Mouse (Mus musculus) forebrain, postnatal 0 days (tissue): ENCODE data around the gene Inpp4b. TPM values are rescaled to one million over a fixed set of nuclear protein-coding genes. Genes with fewer than 3 reads are reported as not detected.

Source experiments
- ATAC-seq: fragments of 200-750 bp; cut with Nextera tagmentation; 2 replicates; pipeline ENCODE4 v1.8.0; 2017; ENCODE audit warnings: mild to moderate bottlenecking, moderate library complexity
- DNase-seq: peaks from one replicate; pipeline ENCODE4 v3.0.0-alpha.2; 2015
- H3K27ac ChIP-seq: fragments of 300-500 bp; sonication (generic); 2 replicates; pipeline ENCODE4 v1.5.1; 2014; ENCODE audit warnings: low read depth, mild to moderate bottlenecking, antibody characterized with exemption, low read length, moderate library complexity, mixed read lengths
- H3K27me3 ChIP-seq: fragments of 300-500 bp; sonication (generic); 2 replicates; pipeline ENCODE4 v1.6.1; 2014; ENCODE audit warnings: mild to moderate bottlenecking, low read length, mixed read lengths; ENCODE audit not compliant: insufficient read depth
- H3K36me3 ChIP-seq: fragments of 300-500 bp; sonication (generic); 2 replicates; pipeline ENCODE4 v1.6.1; 2014; ENCODE audit warnings: mild to moderate bottlenecking, moderate library complexity; ENCODE audit not compliant: insufficient read depth
- H3K4me1 ChIP-seq: fragments of 300-500 bp; sonication (generic); 2 replicates; pipeline ENCODE4 v1.6.1; 2014; ENCODE audit warnings: antibody characterized with exemption; ENCODE audit not compliant: insufficient read depth
- H3K4me2 ChIP-seq: fragments of 300-500 bp; sonication (generic); 2 replicates; pipeline ENCODE4 v1.6.1; 2014; ENCODE audit warnings: low read depth, mild to moderate bottlenecking, moderate library complexity
- H3K4me3 ChIP-seq: fragments of 300-500 bp; sonication (generic); 2 replicates; pipeline ENCODE4 v1.5.1; 2014; ENCODE audit warnings: low read depth, low read length, mixed read lengths
- H3K9ac ChIP-seq: fragments of 300-500 bp; sonication (generic); 2 replicates; pipeline ENCODE4 v1.6.1; 2014; ENCODE audit warnings: mild to moderate bottlenecking
- H3K9me3 ChIP-seq: fragments of 300-500 bp; sonication (generic); 2 replicates; pipeline ENCODE4 v1.6.1; 2016; ENCODE audit warnings: low read length
- CTCF ChIP-seq: sonication (generic); IDR thresholded peaks from 2 replicates; pipeline ENCODE4 v1.5.1; 2016; ENCODE audit warnings: antibody characterized with exemption, control low read depth, low read depth
- WGBS: fragments of 180-500 bp; shearing (Covaris S2); extraction: QIAGEN DNeasy Blood & Tissue Kit; methylation state at CpG from one replicate; pipeline ENCODE4 v1.1.7; 2014; 5-methylcytosine and 5-hydroxymethylcytosine counted together
- polyA plus RNA-seq: library from polyadenylated mRNA; unstranded; fragments of >200 nt; fragmentation: Nextera tagmentation; extraction: Ambion mirVana; gene quantifications from 2 replicates; pipeline ENCODE4 v1.2.1, GENCODE M21; 2015
- total RNA-seq: library from RNA; depleted of rRNA; stranded (reverse); fragments of >200 nt; gene quantifications from 2 replicates; pipeline ENCODE4 v1.2.3, GENCODE M21; 2014

Inpp4b gene
- total and polyA plus RNA-seq, 2 experiments from 2014 or later, result 6.7 to 10.6 TPM

DNA sequence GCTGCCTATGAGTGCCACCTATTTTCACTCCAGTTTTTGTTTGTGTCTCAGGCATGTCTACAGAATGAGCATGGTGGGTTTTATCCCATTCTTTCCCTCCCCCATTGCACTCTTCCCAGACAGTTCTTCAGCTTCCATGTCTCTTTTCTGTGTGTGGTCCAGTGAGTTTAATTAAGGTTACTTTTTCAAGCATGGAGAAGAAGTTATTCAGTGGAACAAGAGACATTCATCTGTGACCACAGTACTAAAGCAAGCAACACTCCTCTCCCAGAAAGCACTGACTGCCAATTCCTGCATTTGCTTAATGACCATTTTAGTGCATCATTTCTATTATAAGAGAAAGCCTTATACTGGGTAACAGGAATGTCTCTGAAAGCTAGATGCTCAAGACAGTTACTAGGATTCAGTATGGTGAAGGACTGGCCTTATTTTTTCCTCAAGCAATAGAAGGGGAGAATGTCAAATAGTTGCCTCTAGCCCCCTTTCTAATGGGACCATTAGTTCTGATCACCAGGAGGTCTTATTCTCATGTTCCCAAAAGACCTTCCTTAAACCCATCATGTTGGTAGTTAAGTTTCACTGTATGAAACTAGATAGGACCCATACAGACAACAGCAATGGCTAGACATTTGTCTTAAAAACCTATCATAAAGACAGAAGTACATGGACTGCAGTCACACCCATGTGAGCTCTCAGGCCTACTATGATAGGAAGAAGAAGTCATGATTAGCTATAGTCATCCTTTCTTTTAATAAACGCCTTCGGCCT lies 147.7 kb downstream of the Inpp4b start:
- ATAC-seq, result no peak
- 94% methylated on average over 2 of the region's 2 CpGs for WGBS

DNA sequence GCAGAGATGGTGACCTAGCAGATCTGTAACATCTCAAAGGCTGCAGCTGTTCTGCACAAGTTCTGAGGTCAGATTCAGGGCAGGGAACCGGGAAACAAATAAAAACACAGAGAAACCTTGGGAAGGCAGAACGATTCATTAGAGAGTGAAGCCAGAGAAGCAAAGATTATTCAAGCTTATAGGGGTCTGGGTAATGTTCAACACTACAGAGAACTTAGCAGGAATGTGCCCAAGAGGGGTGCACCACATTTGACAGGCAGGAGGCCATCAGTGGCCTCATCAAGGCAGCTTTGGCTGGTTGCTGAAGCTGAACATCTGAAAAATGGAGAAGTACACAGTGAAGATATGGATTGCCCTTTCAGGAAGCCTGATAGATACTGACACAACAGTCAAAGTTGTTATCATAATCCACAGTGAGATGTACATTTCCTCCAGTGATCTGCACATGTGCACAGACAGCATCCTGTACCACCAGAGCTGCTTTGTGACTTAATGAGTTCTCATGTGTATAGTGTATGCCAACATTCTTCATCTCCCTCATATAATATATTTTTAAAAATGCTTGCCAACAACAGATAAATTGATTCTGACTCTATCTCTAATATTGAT lies 148.8 kb downstream of the Inpp4b start:
- Histone ChIP-seq H3K9me3 (no peaks in the 10 kb centered on the region), H3K27me3 (no peaks in the 10 kb centered on the region), H3K4me3 (no peak overlapping the region), H3K36me3 (no peaks in the 10 kb centered on the region), H3K4me1 (no peaks in the 10 kb centered on the region), H3K4me2 (no peak overlapping the region), H3K9ac (no peak overlapping the region), H3K27ac (no peak overlapping the region)
- WGBS, result 68% methylated on average over 2 of the region's 2 CpGs
- no peak for TF ChIP-seq CTCF
- DNase-seq (no peak), ATAC-seq (no peak)

More for the DNA sequence above, 147.7 kb downstream of the Inpp4b start:
- H3K36me3 ChIP-seq, result no peaks in the 10 kb centered on the region
- TF ChIP-seq CTCF, result no peak
- no peak overlapping the region for H3K27ac ChIP-seq
- H3K4me1 ChIP-seq, result no peaks in the 10 kb centered on the region
- no peak overlapping the region for H3K9ac ChIP-seq
- H3K4me2 ChIP-seq, result no peak overlapping the region
- H3K27me3 ChIP-seq, result no peaks in the 10 kb centered on the region
- DNase-seq, result no peak
- no peak overlapping the region for H3K4me3 ChIP-seq
- no peaks in the 10 kb centered on the region for H3K9me3 ChIP-seq

- 76% methylated on average over 3 of the region's 3 CpGs for WGBS
- no peak for TF ChIP-seq CTCF
- Histone ChIP-seq H3K27ac (no peak overlapping the region), H3K9ac (no peak overlapping the region), H3K4me3 (no peak overlapping the region), H3K9me3 (no peaks in the 10 kb centered on the region), H3K27me3 (no peaks in the 10 kb centered on the region), H3K4me1 (no peaks in the 10 kb centered on the region), H3K36me3 (no peaks in the 10 kb centered on the region), H3K4me2 (no peak overlapping the region)
- no peak for DNase-seq
- ATAC-seq, result no peak
Measured at GRCm38 (mm10) chr8:81491706-81492204, 149.4 kb downstream of the Inpp4b start.

DNA sequence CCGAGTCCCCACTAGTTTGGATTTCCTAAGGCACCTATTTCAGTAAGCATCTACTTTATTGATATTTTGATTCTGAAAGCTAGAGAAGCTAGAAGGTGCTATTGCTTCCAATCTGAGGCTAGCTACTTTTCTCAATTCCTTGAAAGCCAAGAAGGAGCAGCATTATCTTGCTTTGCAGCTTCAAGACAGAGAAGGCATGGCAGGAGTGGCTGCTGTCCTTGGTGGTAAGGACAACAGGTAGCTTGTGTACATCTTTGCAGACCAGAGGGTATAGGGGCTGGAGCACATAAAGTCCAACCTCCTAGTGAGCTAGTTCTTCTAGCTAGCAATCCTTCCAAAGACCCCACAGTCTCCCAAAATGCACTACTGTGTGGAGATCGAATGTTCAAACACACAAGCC lies 152.5 kb downstream of the Inpp4b start:
- ATAC-seq (no peak), DNase-seq (no peak)
- Histone ChIP-seq H3K27ac (no peak overlapping the region), H3K9me3 (no peaks in the 10 kb centered on the region), H3K36me3 (no peaks in the 10 kb centered on the region), H3K4me1 (no peaks in the 10 kb centered on the region), H3K27me3 (no peaks in the 10 kb centered on the region), H3K4me2 (no peak overlapping the region), H3K9ac (no peak overlapping the region), H3K4me3 (no peak overlapping the region)
- TF ChIP-seq CTCF, result no peak
- WGBS, result 97% methylated on average over 2 of the region's 2 CpGs

GRCm38 (mm10) chr8:81497646-81498045 lies 155.3 kb downstream of the Inpp4b start:
- DNase-seq, result no peak
- Histone ChIP-seq H3K4me2 (no peak overlapping the region), H3K27me3 (no peaks in the 10 kb centered on the region), H3K9me3 (no peaks in the 10 kb centered on the region), H3K4me1 (no peaks in the 10 kb centered on the region), H3K9ac (no peak overlapping the region), H3K4me3 (no peak overlapping the region), H3K36me3 (no peaks in the 10 kb centered on the region), H3K27ac (no peak overlapping the region)
- no peak for TF ChIP-seq CTCF
- WGBS, result 82% methylated on average over 2 of the region's 2 CpGs
- no peak; the same call in 1 of the 2 replicates for ATAC-seq

DNA sequence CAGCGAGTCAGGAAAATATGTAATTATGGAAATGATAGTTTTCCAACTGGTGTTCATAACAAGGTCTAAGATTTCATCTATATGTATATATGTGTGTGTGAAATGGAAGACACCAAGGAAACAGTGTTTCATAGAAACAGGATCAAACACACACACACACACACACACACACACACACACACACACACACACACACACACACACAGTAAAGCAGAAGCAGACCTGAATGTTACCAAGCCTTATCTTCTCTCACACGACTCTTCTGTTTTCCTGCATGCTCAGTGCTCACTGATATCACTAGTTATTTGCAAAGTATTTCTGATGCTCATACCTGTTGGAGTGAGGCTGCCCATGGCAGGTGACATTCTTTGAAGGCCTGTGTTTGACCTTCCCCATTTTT lies 159.9 kb downstream of the Inpp4b start:
- no peaks in the 10 kb centered on the region for H3K27me3 ChIP-seq
- no peak for TF ChIP-seq CTCF
- no peak overlapping the region for H3K4me2 ChIP-seq
- no peaks in the 10 kb centered on the region for H3K36me3 ChIP-seq
- no peaks in the 10 kb centered on the region for H3K4me1 ChIP-seq
- H3K9me3 ChIP-seq, result no peaks in the 10 kb centered on the region
- no peak overlapping the region for H3K9ac ChIP-seq
- H3K27ac ChIP-seq, result no peak overlapping the region
- DNase-seq (no peak), ATAC-seq (no peak)
- no peak overlapping the region for H3K4me3 ChIP-seq
- WGBS, result 79% methylated on average over 2 of the region's 2 CpGs

GRCm38 (mm10) chr8:81502982-81503381 lies 160.6 kb downstream of the Inpp4b start:
- Histone ChIP-seq H3K27me3 (no peaks in the 10 kb centered on the region), H3K4me3 (no peak overlapping the region), H3K9ac (no peak overlapping the region), H3K4me2 (no peak overlapping the region), H3K9me3 (no peaks in the 10 kb centered on the region), H3K36me3 (no peaks in the 10 kb centered on the region), H3K27ac (no peak overlapping the region), H3K4me1 (no peaks in the 10 kb centered on the region)
- ATAC-seq, result no peak
- WGBS, result 92% methylated on average over 2 of the region's 2 CpGs
- no peak for DNase-seq
- TF ChIP-seq CTCF, result no peak
